Mouse (Mus musculus) natural killer cell, adult 2 months (primary cell): Measurements from ENCODE around the gene Qrich1.

Experiments used
- DNase-seq, 2 experiments: peaks; one replicate each; pipeline ENCODE4 v3.0.0; 2022; ENCODE audit warnings: low spot score in 2 of 2

The Qrich1 gene

GRCm38 (mm10) chr9:108516380-108517251 is at the start of gene Qrich1:
TSS of gene Qrich1 (plus strand) at chr9:108516806.
- peak; percentile 93 to 94 for DNase-seq

DNA sequence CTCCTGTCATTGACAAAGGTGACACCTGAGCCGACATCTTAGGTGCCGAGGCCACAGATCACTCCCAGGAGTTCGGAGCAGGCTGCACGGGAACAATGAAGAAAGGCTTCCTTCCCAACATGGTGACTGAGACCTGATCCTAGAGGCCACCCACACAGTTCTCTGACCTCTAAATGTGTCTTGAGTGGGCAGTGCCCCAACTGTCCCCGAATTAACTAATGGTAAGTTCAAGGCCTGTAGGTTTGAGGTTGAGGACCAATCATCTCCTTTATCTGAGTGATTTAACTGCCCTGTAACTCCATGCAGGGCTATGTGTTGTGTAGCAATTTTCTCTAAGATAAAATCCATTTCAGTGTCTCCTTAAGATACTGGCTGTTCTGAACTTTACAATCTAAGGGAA is 47.2 kb upstream of the Qrich1 start:
- no peak for DNase-seq

DNA sequence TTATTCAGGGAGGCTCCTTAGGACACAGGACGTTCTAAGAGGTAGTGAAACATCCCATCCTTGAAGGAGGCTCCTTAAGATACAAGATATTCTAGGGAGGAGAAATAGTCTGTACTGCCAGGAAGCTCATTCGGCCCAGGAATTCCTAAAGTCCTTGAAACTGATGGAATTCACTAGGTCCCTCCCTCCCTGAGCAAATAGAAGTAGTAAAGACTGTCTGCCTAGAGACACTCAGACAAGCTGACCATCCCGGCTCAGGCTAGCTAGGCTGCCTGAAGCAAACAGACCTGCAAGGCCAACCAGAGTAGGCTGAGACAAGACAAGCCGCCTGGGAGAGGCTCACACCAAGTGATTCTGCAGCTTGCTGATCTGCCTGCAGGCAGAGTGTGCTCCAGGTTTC is 46.8 kb upstream of the Qrich1 start:
- DNase-seq = no peak

GRCm38 (mm10) chr9:108474528-108474927 is 42.1 kb upstream of the Qrich1 start:
- DNase-seq = no peak

DNA sequence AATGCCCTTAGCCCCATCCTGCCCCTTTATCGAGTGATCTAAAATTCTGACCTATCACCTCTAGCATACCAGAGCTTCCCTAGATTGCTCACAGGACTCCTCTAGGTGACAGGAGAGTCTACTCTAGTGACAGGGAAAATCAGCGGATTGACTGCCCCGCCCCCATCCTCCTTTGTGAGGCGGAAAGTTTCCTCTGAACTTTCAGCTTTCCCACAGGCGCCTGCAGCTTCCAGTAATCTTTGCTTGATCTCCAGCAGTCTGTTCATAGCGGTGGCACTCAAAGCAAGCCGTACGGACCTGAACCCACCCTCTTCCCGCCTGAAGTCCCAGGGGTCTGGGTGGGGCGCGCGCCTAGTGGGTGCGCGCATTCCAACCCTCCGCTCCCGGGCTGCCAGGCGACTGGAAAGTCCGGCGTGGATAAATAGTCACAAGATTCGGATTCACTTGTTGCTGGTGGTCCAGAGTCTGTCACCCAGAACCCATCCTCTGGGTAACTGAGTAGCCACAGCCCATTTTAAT is 37.9 kb upstream of the Qrich1 start:
- no peak for DNase-seq

DNA sequence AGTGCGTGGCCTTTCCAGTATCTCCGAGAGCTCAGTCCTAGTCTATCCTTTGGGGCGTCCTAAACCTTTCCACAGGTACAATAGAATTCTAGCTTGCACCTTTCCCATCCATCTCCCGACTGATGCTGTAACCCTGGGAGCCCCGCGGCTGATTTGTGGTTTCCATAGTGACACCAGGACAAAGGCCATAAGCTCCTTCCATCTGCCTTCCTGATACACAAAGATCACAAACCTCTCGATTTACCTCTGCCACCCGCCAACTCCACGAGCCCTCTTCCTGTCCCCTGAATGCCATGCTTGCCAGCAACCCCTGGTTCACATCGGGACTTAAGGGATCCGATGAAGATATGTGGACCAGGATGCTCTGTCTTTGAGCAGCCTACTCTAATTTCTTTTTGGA is 37.4 kb upstream of the Qrich1 start:
- no peak for DNase-seq

DNA sequence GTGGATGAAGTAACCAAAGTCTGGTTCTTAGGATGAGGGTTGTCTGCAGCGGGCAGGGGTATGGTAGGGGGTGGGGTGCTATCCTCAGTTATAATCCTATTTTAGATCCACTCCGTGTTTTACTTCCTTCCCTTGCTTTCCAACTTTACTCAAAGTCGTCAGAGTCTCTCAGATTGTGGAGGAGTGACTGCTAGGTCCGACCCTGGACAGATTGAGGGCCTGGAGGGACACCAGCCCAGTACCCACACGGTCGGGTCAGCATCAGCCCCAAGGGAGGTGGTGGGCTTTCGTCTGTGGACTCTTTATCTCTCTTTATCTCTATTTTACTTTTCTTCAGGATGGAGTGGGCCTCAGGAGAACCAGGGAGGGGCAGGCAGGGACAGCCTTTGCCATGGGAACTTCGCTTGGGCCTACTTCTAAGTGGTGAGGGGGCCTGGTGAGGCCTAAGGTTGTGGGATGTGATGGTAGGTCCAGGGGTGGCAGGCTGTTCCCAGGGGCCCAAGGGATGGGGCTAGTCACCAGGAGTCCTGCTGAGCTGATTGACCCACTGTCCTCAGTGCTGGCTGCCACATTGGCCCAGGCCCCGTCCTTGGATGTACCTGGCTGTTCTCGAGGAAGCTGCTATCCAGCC is 36.8 kb upstream of the Qrich1 start, which contains the start of gene Lamb2:
Gene Lamb2 (plus strand): TSS at position 16 of the 631 bp plus-strand sequence.
- DNase-seq = no peak

GRCm38 (mm10) chr9:108480813-108481519 is 35.6 kb upstream of the Qrich1 start:
- DNase-seq = no peak

DNA sequence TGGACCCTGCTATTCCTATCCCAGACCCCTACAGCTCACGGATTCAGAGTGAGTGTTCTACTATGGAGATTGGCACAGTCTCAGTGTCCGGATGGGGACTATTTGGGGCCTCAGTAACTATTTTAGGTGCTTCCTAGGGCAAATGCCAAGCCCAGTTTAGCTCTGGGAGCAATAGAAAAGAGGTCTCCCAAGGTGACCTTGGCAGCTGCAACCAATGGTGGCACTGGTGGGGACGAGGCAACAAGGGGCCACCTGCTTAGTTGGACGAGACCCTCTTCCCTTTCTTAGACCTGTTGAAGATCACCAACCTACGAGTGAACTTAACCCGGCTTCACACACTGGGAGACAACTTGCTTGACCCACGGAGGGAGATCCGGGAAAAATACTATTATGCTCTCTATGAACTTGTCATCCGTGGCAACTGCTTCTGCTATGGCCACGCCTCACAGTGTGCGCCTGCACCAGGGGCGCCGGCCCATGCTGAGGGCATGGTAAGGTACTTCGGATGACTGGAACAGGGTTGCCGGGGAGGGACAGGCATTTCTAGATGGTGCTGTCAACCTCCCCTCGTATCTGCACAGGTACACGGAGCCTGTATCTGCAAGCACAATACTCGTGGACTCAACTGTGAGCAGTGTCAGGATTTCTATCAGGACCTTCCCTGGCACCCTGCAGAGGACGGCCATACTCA is 34.9 kb upstream of the Qrich1 start:
- DNase-seq = no peak

- DNase-seq = no peak
Observed at GRCm38 (mm10) chr9:108483051-108483790, 33.4 kb upstream of the Qrich1 start.

GRCm38 (mm10) chr9:108484021-108484420 is 32.6 kb upstream of the Qrich1 start:
- no peak for DNase-seq

GRCm38 (mm10) chr9:108485301-108485875 is 31.2 kb upstream of the Qrich1 start:
- no peak for DNase-seq

- DNase-seq = no peak
Observed at GRCm38 (mm10) chr9:108486973-108487530, 29.6 kb upstream of the Qrich1 start.

GRCm38 (mm10) chr9:108488403-108488802 is 28.2 kb upstream of the Qrich1 start:
- no peak for DNase-seq

DNA sequence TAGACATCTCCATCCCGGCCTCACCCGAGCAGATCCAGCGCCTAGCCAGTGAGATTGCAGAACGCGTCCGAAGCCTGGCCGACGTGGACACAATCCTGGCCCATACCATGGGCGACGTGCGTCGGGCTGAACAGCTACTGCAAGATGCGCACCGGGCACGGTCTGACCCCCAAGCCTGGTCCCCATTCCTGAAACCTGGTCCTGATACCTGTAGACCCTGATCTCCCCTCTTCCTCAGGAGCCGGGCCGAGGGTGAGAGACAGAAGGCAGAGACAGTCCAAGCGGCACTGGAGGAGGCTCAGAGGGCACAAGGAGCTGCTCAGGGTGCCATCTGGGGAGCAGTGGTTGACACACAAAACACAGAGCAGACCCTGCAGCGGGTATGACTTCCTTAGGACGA is 27.4 kb upstream of the Qrich1 start:
- DNase-seq = no peak

DNA sequence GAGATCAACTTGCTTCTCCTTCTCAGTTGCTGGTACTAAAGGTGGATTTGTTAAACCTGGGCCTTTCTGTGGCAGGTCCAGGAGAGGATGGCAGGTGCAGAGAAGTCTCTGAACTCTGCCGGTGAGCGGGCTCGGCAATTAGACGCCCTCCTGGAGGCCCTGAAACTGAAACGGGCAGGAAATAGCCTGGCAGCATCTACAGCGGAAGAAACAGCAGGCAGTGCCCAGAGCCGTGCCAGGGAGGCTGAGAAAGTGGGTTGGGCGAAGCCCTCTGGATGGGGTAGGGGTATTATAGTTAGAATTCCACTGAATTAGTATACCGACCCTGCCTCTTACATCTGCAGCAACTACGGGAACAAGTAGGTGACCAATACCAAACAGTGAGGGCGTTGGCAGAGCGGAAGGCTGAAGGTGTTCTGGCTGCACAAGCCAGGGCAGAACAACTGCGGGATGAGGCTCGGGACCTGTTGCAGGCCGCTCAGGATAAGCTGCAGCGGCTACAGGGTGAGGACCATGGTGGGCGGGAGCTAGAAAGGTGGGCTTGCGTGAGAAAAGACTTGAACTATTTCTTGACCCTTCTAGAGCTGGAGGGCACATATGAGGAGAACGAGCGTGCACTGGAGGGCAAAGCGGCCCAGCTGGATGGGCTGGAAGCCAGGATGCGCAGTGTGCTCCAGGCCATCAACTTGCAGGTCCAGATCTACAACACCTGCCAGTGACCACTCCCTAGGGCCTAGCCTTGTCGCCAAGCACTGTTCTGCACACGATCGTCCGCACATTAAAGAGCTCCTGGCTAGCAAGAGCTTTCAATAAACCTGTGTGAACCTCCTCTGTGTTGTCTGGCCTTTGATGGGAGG is 26.7 kb upstream of the Qrich1 start:
- DNase-seq = no peak

- peak; percentile 93 to 94 for DNase-seq
Observed at GRCm38 (mm10) chr9:108490559-108491285, 25.9 kb upstream of the Qrich1 start, which contains the start of gene Usp19. TSS of gene Usp19 (plus strand) at chr9:108490602.

DNA sequence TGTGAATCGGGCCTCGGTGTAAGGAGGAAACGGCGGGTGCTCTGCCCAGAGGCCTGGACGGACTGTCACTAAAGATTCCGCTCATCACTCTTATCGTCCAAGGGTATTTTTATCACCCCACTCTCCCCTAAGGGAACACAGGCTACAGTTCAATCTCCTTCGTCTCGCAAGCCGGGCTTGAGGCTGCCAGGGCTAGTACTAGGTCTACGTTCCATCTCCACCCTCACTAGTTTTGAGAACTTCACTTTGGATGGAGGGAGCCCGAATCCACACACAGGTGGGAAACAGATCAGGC is 25.4 kb upstream of the Qrich1 start:
- DNase-seq = no peak
